Mouse (Mus musculus): ENCODE data around the gene Zfp974. TPM values are rescaled to one million over a fixed set of nuclear protein-coding genes. Genes with fewer than 3 reads are reported as not detected.

Gene Zfp974
- polyA plus RNA-seq, 1 experiment from 2014 or later: 9.5 TPM

Other genes with a start within 250 kb of the Zfp974 start
- gene Zfp607b, start 240.1 kb downstream of the Zfp974 start, polyA plus RNA-seq (2014; fragmentation: Nextera tagmentation; extraction: Ambion mirVana): 2.2 and 2.5 TPM in 2 replicates
- 16.9 and 17.9 TPM in 2 replicates for gene Zfp60, start 198.1 kb downstream of the Zfp974 start, polyA plus RNA-seq (2014; fragmentation: Nextera tagmentation; extraction: Ambion mirVana)
- gene Zfp626, start 122.3 kb downstream of the Zfp974 start, polyA plus RNA-seq (2014; fragmentation: Nextera tagmentation; extraction: Ambion mirVana): 1.2 TPM in 2 replicates
- 5.2 and 6.7 TPM in 2 replicates for gene Zfp59, start 90.9 kb downstream of the Zfp974 start, polyA plus RNA-seq (2014; fragmentation: Nextera tagmentation; extraction: Ambion mirVana)
- 3.5 and 3.8 TPM in 2 replicates for gene Zfp607a, start 71.9 kb downstream of the Zfp974 start, polyA plus RNA-seq (2014; fragmentation: Nextera tagmentation; extraction: Ambion mirVana)
- 13.1 and 13.2 TPM in 2 replicates for gene Zfp780b, start 49.7 kb upstream of the Zfp974 start, polyA plus RNA-seq (2014; fragmentation: Nextera tagmentation; extraction: Ambion mirVana)
- gene Zfp850, start 84.7 kb upstream of the Zfp974 start, polyA plus RNA-seq (2014; fragmentation: Nextera tagmentation; extraction: Ambion mirVana): 1.9 and 2.2 TPM in 2 replicates
- 212 and 221 TPM in 2 replicates for gene Psmc4, start 120.6 kb upstream of the Zfp974 start, polyA plus RNA-seq (2014; fragmentation: Nextera tagmentation; extraction: Ambion mirVana)
- not detected in 2 replicates for gene Fcgbp, start 141.8 kb upstream of the Zfp974 start, polyA plus RNA-seq (2014; fragmentation: Nextera tagmentation; extraction: Ambion mirVana)
- 0.03 TPM in 1 of 2 replicates, not detected in the other for gene 9530053A07Rik, start 200.0 kb upstream of the Zfp974 start, polyA plus RNA-seq (2014; fragmentation: Nextera tagmentation; extraction: Ambion mirVana)
- 20.1 and 23.1 TPM in 2 replicates for gene Fbl, start 240.2 kb upstream of the Zfp974 start, polyA plus RNA-seq (2014; fragmentation: Nextera tagmentation; extraction: Ambion mirVana)

All from heart, embryonic 14.5 days (tissue).